Mouse (Mus musculus) intestine, embryonic 16.5 days (tissue): ENCODE measurements around the gene Gm10961. TPM values are rescaled to one million over a fixed set of nuclear protein-coding genes. Genes with fewer than 3 reads are reported as not detected.
A peak's percentile ranks its signal among the peaks of the same experiment; 100 is the strongest.

Experiments used
- ATAC-seq: fragments of 200-750 bp; cut with Nextera tagmentation; 2 replicates; pipeline ENCODE4 v1.8.0; 2017; ENCODE audit warnings: moderate TSS enrichment, moderate library complexity
- H3K27ac ChIP-seq: fragments of 300-500 bp; sonication (generic); 2 replicates; pipeline ENCODE4 v1.5.1; 2014; ENCODE audit warnings: mild to moderate bottlenecking, low read length
- H3K27me3 ChIP-seq: fragments of 300-500 bp; sonication (generic); replicated peaks from 2 replicates; pipeline ENCODE4 v1.6.1; 2014; ENCODE audit warnings: low read length, control low read depth, mixed read lengths; ENCODE audit not compliant: control insufficient read depth, insufficient read depth
- H3K36me3 ChIP-seq: fragments of 300-500 bp; sonication (generic); 2 replicates; pipeline ENCODE4 v1.6.1; 2014; ENCODE audit warnings: low read length, control low read depth; ENCODE audit not compliant: control insufficient read depth, insufficient read depth
- H3K4me1 ChIP-seq: fragments of 300-500 bp; sonication (generic); 2 replicates; pipeline ENCODE4 v1.6.1; 2014; ENCODE audit warnings: low read length, control low read depth, mixed read lengths; ENCODE audit not compliant: control insufficient read depth, insufficient read depth
- H3K4me2 ChIP-seq: fragments of 300-500 bp; sonication (generic); 2 replicates; pipeline ENCODE4 v1.6.1; 2014; ENCODE audit warnings: low read depth, low read length, control low read depth
- H3K4me3 ChIP-seq: fragments of 300-500 bp; sonication (generic); 2 replicates; pipeline ENCODE4 v1.5.1; 2014; ENCODE audit warnings: mild to moderate bottlenecking, low read length
- H3K9ac ChIP-seq: fragments of 300-500 bp; sonication (generic); 2 replicates; pipeline ENCODE4 v1.6.1; 2014; ENCODE audit warnings: low read depth, low read length
- H3K9me3 ChIP-seq: fragments of 300-500 bp; sonication (generic); 2 replicates; pipeline ENCODE4 v1.6.1; 2016; ENCODE audit warnings: low read length, control low read depth; ENCODE audit not compliant: control insufficient read depth
- WGBS: fragments of 180-500 bp; shearing (Covaris S2); extraction: QIAGEN DNeasy Blood & Tissue Kit; methylation state at CpG from one replicate; pipeline ENCODE4 v1.1.7; 2014; 5-methylcytosine and 5-hydroxymethylcytosine counted together
- polyA plus RNA-seq: library from polyadenylated mRNA; unstranded; fragments of >200 nt; fragmentation: Nextera tagmentation; extraction: Ambion mirVana; gene quantifications from 2 replicates; pipeline ENCODE4 v1.2.1, GENCODE M21; 2015

Gene Gm10961
- polyA plus RNA-seq, 1 experiment from 2014 or later: not detected

DNA sequence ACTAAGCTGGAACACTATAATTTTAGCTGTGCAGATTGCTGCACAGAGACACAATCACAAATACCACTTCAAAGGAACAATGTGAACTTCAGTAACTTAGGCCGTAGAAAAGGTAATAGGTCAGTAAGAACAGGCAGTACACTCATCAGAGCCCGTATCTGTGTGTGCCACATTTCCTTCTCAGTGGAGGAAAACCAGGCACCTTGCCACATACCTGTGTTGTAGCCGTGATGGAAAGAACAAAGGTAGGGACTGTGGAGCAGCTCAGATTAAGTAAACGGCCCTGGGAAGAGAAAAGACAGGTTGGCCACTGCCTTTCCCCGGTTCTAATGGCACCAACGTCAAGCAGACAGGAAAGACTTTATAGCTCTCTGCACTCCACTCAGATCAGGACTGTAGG lies 36.3 kb downstream of the Gm10961 start:
- Histone ChIP-seq H3K4me3 (no peak overlapping the region), H3K9me3 (no peaks in the 10 kb centered on the region), H3K27ac (no peak overlapping the region), H3K4me2 (no peak overlapping the region), H3K36me3 (peaks cover 19% of the 10 kb centered on the region), H3K9ac (no peak overlapping the region), H3K4me1 (no peaks in the 10 kb centered on the region), H3K27me3 (no peaks in the 10 kb centered on the region)
- 71% methylated on average over 6 of the region's 6 CpGs for WGBS
- ATAC-seq: no peak

DNA sequence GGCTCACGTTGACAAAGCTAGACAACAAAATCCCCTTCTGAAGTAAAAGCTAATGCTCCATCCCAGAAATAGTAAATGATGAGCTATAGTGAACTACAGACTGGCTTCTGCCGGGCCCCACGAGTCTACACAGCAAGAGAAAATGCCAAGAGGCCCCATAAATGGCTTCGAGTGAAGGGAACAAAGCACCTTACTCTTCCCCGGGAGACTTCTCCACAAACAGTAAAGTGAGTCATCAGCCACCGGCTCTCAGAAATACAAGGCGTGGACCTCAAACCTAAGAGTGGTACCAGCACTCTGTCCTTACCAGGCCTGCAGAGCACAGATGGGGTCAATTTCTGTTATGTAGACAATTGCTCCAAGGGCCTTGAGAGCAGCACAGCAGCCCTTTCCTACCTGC lies 37.7 kb downstream of the Gm10961 start:
- Histone ChIP-seq H3K4me3 (no peak overlapping the region), H3K27ac (no peak overlapping the region), H3K4me2 (no peak overlapping the region), H3K9ac (no peak overlapping the region), H3K27me3 (no peaks in the 10 kb centered on the region), H3K9me3 (no peaks in the 10 kb centered on the region), H3K36me3 (peaks cover 19% of the 10 kb centered on the region), H3K4me1 (no peaks in the 10 kb centered on the region)
- 84% methylated on average over 7 of the region's 7 CpGs for WGBS
- no peak for ATAC-seq

DNA sequence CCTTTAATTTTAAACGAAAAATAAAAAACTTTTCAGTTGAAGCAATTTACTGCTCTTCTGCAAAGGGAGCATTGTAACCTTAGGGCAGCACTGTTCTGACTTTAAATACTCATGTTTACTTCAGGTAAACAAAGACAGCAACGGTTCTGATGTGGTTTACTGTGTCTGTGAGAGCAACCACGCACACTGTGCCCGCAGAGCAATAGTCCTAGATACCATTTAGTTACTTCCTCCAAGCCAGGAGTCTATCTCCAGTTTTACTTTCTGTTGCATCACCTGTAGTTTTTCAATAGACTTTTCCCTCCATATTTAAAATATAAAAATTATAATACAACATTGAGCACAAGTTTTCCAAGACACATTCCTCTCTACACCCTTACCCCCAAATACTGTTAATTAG lies 39.4 kb downstream of the Gm10961 start:
- no peak overlapping the region for H3K4me3 ChIP-seq
- H3K4me1 ChIP-seq: no peaks in the 10 kb centered on the region
- no peak overlapping the region for H3K9ac ChIP-seq
- H3K27me3 ChIP-seq: no peaks in the 10 kb centered on the region
- peaks cover 26% of the 10 kb centered on the region for H3K36me3 ChIP-seq
- 61% methylated on average over 4 of the region's 4 CpGs for WGBS
- ATAC-seq: no peak
- H3K9me3 ChIP-seq: no peaks in the 10 kb centered on the region
- no peak overlapping the region for H3K27ac ChIP-seq
- no peak overlapping the region for H3K4me2 ChIP-seq

DNA sequence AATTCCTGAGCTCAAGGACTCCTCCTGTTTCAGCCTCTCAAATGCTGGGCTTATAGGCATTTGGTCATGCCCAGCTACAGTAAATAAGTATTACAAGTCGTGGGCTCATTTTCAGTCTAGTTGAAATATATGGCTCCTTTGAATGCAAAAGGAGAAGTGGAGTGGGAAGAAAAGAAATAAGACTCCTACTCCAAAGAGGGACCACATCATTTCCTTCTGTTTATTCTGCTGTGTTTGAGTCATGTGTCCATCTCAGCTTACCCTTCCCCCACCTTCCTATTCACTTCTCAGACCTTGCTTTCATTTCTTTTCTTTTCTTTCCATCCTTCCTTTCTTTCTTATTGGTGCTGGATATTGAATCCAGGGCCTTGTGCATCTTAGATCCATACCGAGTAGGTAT lies 40.4 kb downstream of the Gm10961 start:
- H3K4me2 ChIP-seq: no peak overlapping the region
- no peak overlapping the region for H3K27ac ChIP-seq
- H3K36me3 ChIP-seq: peaks cover 23% of the 10 kb centered on the region
- no peak for ATAC-seq
- H3K27me3 ChIP-seq: no peaks in the 10 kb centered on the region
- WGBS: 83% methylated on average over 2 of the region's 2 CpGs
- H3K4me3 ChIP-seq: no peak overlapping the region
- no peaks in the 10 kb centered on the region for H3K4me1 ChIP-seq
- H3K9me3 ChIP-seq: no peaks in the 10 kb centered on the region
- H3K9ac ChIP-seq: no peak overlapping the region

DNA sequence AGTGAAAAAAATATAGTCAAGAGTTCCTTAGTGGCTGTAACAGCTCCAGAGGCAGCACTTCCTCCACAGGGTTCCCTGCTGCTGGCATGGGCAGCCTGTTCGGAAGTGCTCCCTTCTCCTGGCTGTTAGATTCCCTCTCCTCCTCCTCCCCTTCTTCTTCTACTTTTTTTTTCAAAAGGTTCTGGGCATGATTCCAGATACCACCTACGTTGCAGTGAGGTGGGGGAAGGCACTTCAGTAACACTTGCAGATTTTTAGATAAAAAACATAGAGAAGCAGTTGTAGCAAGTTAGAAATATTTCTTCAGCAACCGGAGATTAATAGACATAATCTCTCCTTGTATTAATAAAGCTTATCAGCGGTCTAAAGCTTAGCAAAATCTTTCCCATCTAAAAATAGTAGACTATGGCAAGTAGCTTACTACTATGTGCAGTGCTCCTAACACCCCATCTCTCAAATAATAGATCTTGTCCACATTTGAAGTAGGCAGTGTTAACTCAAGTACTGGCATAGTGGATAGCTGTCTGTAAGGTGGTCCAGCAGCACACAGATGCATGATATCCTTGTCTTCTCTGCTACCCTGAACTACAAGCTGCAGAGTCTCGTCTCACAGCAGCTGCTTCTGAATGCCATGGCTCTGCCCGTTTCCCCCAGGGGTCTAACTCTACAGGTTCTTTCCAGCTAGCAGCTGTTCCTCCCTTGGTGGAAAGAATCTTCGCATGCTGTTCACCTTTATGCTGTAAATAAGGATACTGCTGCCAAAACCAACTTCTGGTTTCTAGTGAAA lies 49.9 kb downstream of the Gm10961 start:
- no peaks in the 10 kb centered on the region; the same call in 1 of the 2 replicates for H3K36me3 ChIP-seq
- peaks cover 21% of the 10 kb centered on the region for H3K4me1 ChIP-seq
- H3K4me3 ChIP-seq: no peak overlapping the region
- peak overlapping the region; percentile 7; the same call in 1 of the 2 replicates for H3K4me2 ChIP-seq
- no peaks in the 10 kb centered on the region for H3K9me3 ChIP-seq
- H3K9ac ChIP-seq: no peak overlapping the region
- H3K27me3 ChIP-seq: no peaks in the 10 kb centered on the region
- peak; percentile 64 for ATAC-seq
- 36% methylated on average over 7 of the region's 7 CpGs for WGBS
- peak overlapping the region; percentile 57 for H3K27ac ChIP-seq

Other genes starting within 250 kb of the Gm10961 start
- 0.05 TPM in 1 of 2 replicates, not detected in the other for gene Kcnc4, start 171.8 kb upstream of the Gm10961 start, polyA plus RNA-seq
- gene Slc6a17, start 113.3 kb upstream of the Gm10961 start, polyA plus RNA-seq: 0.97 and 1.1 TPM in 2 replicates
- gene Ubl4b, start 76.2 kb upstream of the Gm10961 start, polyA plus RNA-seq: not detected in 2 replicates
- gene Alx3, start 36.3 kb upstream of the Gm10961 start, polyA plus RNA-seq: not detected in 2 replicates
- gene Strip1, start 372 bp downstream of the Gm10961 start, polyA plus RNA-seq: 29.3 and 31.7 TPM in 2 replicates
- gene Ahcyl1, start 65.2 kb downstream of the Gm10961 start, polyA plus RNA-seq: 43.6 and 63.5 TPM in 2 replicates
- gene Csf1, start 129.1 kb downstream of the Gm10961 start, polyA plus RNA-seq: 11.8 and 13.9 TPM in 2 replicates
- 274 and 322 TPM in 2 replicates for gene Eps8l3, start 245.9 kb downstream of the Gm10961 start, polyA plus RNA-seq